Mouse (Mus musculus) midbrain, postnatal 0 days (tissue): ENCODE measurements at regions not wholly inside any gene's neighbourhood (a gene's known extent, or its start where the extent isn't known, plus 50 kb on each side); places are given as distances from the start of the nearest gene placed in this dataset.

Experiments used
- ATAC-seq: fragments of 200-750 bp; cut with Nextera tagmentation; 2 replicates; pipeline ENCODE4 v1.8.0; 2017; ENCODE audit warnings: moderate number of reproducible peaks, mild to moderate bottlenecking, moderate TSS enrichment, moderate library complexity; ENCODE audit not compliant: low FRiP score
- DNase-seq: peaks from one replicate; pipeline ENCODE4 v3.0.0-alpha.2; 2015; ENCODE audit warnings: low spot score
- H3K27ac ChIP-seq: fragments of 300-500 bp; sonication (generic); 2 replicates; pipeline ENCODE4 v1.5.1; 2014; ENCODE audit warnings: low read depth, mild to moderate bottlenecking, low read length, mixed read lengths
- H3K27me3 ChIP-seq: fragments of 300-500 bp; sonication (generic); 2 replicates; pipeline ENCODE4 v1.6.1; 2014; ENCODE audit warnings: low read length, control low read depth, mixed read lengths; ENCODE audit not compliant: insufficient read depth
- H3K36me3 ChIP-seq: fragments of 300-500 bp; sonication (generic); 2 replicates; pipeline ENCODE4 v1.6.1; 2014; ENCODE audit warnings: low read length, control low read depth, mixed read lengths; ENCODE audit not compliant: insufficient read depth
- H3K4me1 ChIP-seq: fragments of 300-500 bp; sonication (generic); 2 replicates; pipeline ENCODE4 v1.6.1; 2014; ENCODE audit warnings: mild to moderate bottlenecking, control low read depth, antibody characterized with exemption, low read length, mixed read lengths; ENCODE audit not compliant: insufficient read depth
- H3K4me2 ChIP-seq: fragments of 300-500 bp; sonication (generic); 2 replicates; pipeline ENCODE4 v1.6.1; 2014; ENCODE audit warnings: low read depth, mild to moderate bottlenecking, low read length, mixed read lengths; ENCODE audit not compliant: poor library complexity, severe bottlenecking
- H3K4me3 ChIP-seq: fragments of 300-500 bp; sonication (generic); 2 replicates; pipeline ENCODE4 v1.5.1; 2014; ENCODE audit warnings: low read depth, mild to moderate bottlenecking, low read length, moderate library complexity
- H3K9ac ChIP-seq: fragments of 300-500 bp; sonication (generic); replicated peaks from 2 replicates; pipeline ENCODE4 v1.6.1; 2014; ENCODE audit warnings: mild to moderate bottlenecking, low read length, moderate library complexity, mixed read lengths; ENCODE audit not compliant: poor library complexity, severe bottlenecking
- H3K9me3 ChIP-seq: fragments of 300-500 bp; sonication (generic); 2 replicates; pipeline ENCODE4 v1.6.1; 2016; ENCODE audit warnings: low read length, control low read depth
- CTCF ChIP-seq: IDR thresholded peaks from 2 replicates; pipeline ENCODE4 v1.5.1; 2016; ENCODE audit warnings: antibody characterized with exemption, mild to moderate bottlenecking
- WGBS: fragments of 180-500 bp; shearing (Covaris S2); extraction: QIAGEN DNeasy Blood & Tissue Kit; methylation state at CpG from one replicate; pipeline ENCODE4 v1.1.7; 2014; 5-methylcytosine and 5-hydroxymethylcytosine counted together

- 96% methylated on average over 2 of the region's 2 CpGs for WGBS
- H3K27me3 ChIP-seq = no peaks in the 10 kb centered on the region
- H3K4me2 ChIP-seq = no peak overlapping the region
- no peak overlapping the region for H3K27ac ChIP-seq
- DNase-seq (no peak), ATAC-seq (no peak)
- no peaks in the 10 kb centered on the region for H3K9me3 ChIP-seq
- H3K36me3 ChIP-seq = no peaks in the 10 kb centered on the region
- H3K4me1 ChIP-seq = no peaks in the 10 kb centered on the region
- no peak overlapping the region for H3K9ac ChIP-seq
- no peak overlapping the region for H3K4me3 ChIP-seq
- TF ChIP-seq CTCF = no peak
Observed at GRCm38 (mm10) chr8:127973194-127973593, 385.2 kb upstream of the Nrp1 start.

GRCm38 (mm10) chr8:127977746-127978145 lies 380.7 kb upstream of the Nrp1 start:
- Histone ChIP-seq H3K27me3 (no peaks in the 10 kb centered on the region), H3K4me2 (no peak overlapping the region), H3K4me1 (no peaks in the 10 kb centered on the region), H3K36me3 (no peaks in the 10 kb centered on the region), H3K27ac (no peak overlapping the region), H3K4me3 (no peak overlapping the region), H3K9ac (no peak overlapping the region), H3K9me3 (no peaks in the 10 kb centered on the region)
- WGBS = 39% methylated on average over 2 of the region's 2 CpGs
- DNase-seq = no peak
- ATAC-seq = no peak
- no peak for TF ChIP-seq CTCF

- H3K27ac ChIP-seq = no peak overlapping the region
- no peaks in the 10 kb centered on the region for H3K27me3 ChIP-seq
- no peak overlapping the region for H3K4me2 ChIP-seq
- TF ChIP-seq CTCF = no peak
- no peaks in the 10 kb centered on the region for H3K36me3 ChIP-seq
- WGBS = 79% methylated on average over 5 of the region's 5 CpGs
- H3K4me3 ChIP-seq = no peak overlapping the region
- H3K9me3 ChIP-seq = no peaks in the 10 kb centered on the region
- H3K4me1 ChIP-seq = no peaks in the 10 kb centered on the region
- ATAC-seq (no peak), DNase-seq (no peak)
- no peak overlapping the region for H3K9ac ChIP-seq
Observed at GRCm38 (mm10) chr8:127979180-127980030, 379.0 kb upstream of the Nrp1 start.

GRCm38 (mm10) chr8:127982165-127982564 lies 376.2 kb upstream of the Nrp1 start:
- WGBS = 79% methylated on average over 5 of the region's 5 CpGs

GRCm38 (mm10) chr8:127985616-127986015 lies 372.8 kb upstream of the Nrp1 start:
- Histone ChIP-seq H3K9ac (no peak overlapping the region), H3K4me1 (no peaks in the 10 kb centered on the region), H3K9me3 (no peaks in the 10 kb centered on the region), H3K27me3 (no peaks in the 10 kb centered on the region), H3K4me3 (no peak overlapping the region), H3K4me2 (no peak overlapping the region), H3K27ac (no peak overlapping the region), H3K36me3 (no peaks in the 10 kb centered on the region)
- no peak for TF ChIP-seq CTCF
- WGBS = 51% methylated on average over 6 of the region's 6 CpGs
- ATAC-seq (no peak), DNase-seq (peak; percentile 47)

More at GRCm38 (mm10) chr8:127982165-127982564, 376.2 kb upstream of the Nrp1 start:
- no peak overlapping the region for H3K4me2 ChIP-seq
- no peak overlapping the region for H3K27ac ChIP-seq
- ATAC-seq (no peak), DNase-seq (no peak)
- no peaks in the 10 kb centered on the region for H3K27me3 ChIP-seq
- no peak overlapping the region for H3K4me3 ChIP-seq
- H3K4me1 ChIP-seq = no peaks in the 10 kb centered on the region
- H3K36me3 ChIP-seq = no peaks in the 10 kb centered on the region
- H3K9me3 ChIP-seq = no peaks in the 10 kb centered on the region
- no peak overlapping the region for H3K9ac ChIP-seq
- TF ChIP-seq CTCF = no peak

- Histone ChIP-seq H3K4me2 (no peak overlapping the region), H3K4me3 (no peak overlapping the region), H3K36me3 (no peaks in the 10 kb centered on the region), H3K27ac (no peak overlapping the region), H3K4me1 (no peaks in the 10 kb centered on the region), H3K27me3 (no peaks in the 10 kb centered on the region), H3K9me3 (no peaks in the 10 kb centered on the region), H3K9ac (no peak overlapping the region)
- no peak for TF ChIP-seq CTCF
- ATAC-seq (no peak), DNase-seq (no peak)
- 89% methylated on average over 1 of the region's 1 CpGs for whole genome bisulfite sequencing
Observed at GRCm38 (mm10) chr8:127988887-127989286, 369.5 kb upstream of the Nrp1 start.
